Mouse (Mus musculus): ENCODE results near the gene Epb41l3. TPM values are rescaled to one million over a fixed set of nuclear protein-coding genes. Genes with fewer than 3 reads are reported as not detected.

Gene Epb41l3
- polyA plus RNA-seq, 1 experiment from 2014 or later = 174 TPM

GRCm38 (mm10) chr17:69230131-69230621 lies 154.7 kb downstream of the Epb41l3 start:
- 63% methylated on average over 6 of the region's 6 CpGs for whole genome bisulfite sequencing
- no peak overlapping the region for H3K4me2 ChIP-seq (replicated peaks; ENCODE audit: low read depth)
- H3K27ac ChIP-seq (ENCODE audit: low read depth, low read length) = no peak overlapping the region

GRCm38 (mm10) chr17:69231360-69231759 lies 155.9 kb downstream of the Epb41l3 start:
- Histone ChIP-seq H3K27me3 (replicated peaks; ENCODE audit: control insufficient read depth, insufficient read depth, low read length) (no peaks in the 10 kb centered on the region), H3K36me3 (ENCODE audit: control insufficient read depth, insufficient read depth) (0 out of 2 replicates have a peak, but pooled peaks cover 4% of the 10 kb centered on the region), H3K27ac (ENCODE audit: low read depth, low read length) (no peak overlapping the region), H3K9me3 (ENCODE audit: control insufficient read depth) (no peaks in the 10 kb centered on the region), H3K4me3 (ENCODE audit: low read depth, low read length) (no peak overlapping the region), H3K4me1 (replicated peaks; ENCODE audit: control insufficient read depth, insufficient read depth, low read length) (no peaks in the 10 kb centered on the region), H3K9ac (ENCODE audit: low read depth, low read length) (no peak overlapping the region), H3K4me2 (replicated peaks; ENCODE audit: low read depth) (no peak overlapping the region)
- no peak for TF ChIP-seq CTCF (IDR thresholded peaks at IDR 0.05; ENCODE audit: low read depth)
- no peak for ATAC-seq
- WGBS = 88% methylated on average over 5 of the region's 5 CpGs

More at GRCm38 (mm10) chr17:69230131-69230621, 154.7 kb downstream of the Epb41l3 start:
- H3K9me3 ChIP-seq (ENCODE audit: control insufficient read depth) = no peaks in the 10 kb centered on the region
- no peak overlapping the region for H3K9ac ChIP-seq (ENCODE audit: low read depth, low read length)
- TF ChIP-seq CTCF (IDR thresholded peaks at IDR 0.05; ENCODE audit: low read depth) = no peak
- H3K36me3 ChIP-seq (ENCODE audit: control insufficient read depth, insufficient read depth) = 0 out of 2 replicates have a peak, but pooled peaks cover 4% of the 10 kb centered on the region
- H3K4me3 ChIP-seq (ENCODE audit: low read depth, low read length) = no peak overlapping the region
- no peaks in the 10 kb centered on the region for H3K27me3 ChIP-seq (replicated peaks; ENCODE audit: control insufficient read depth, insufficient read depth, low read length)
- no peaks in the 10 kb centered on the region for H3K4me1 ChIP-seq (replicated peaks; ENCODE audit: control insufficient read depth, insufficient read depth, low read length)
- ATAC-seq = no peak

GRCm38 (mm10) chr17:69237172-69237571 lies 161.7 kb downstream of the Epb41l3 start:
- WGBS = 92% methylated on average over 3 of the region's 3 CpGs
- Histone ChIP-seq H3K36me3 (ENCODE audit: control insufficient read depth, insufficient read depth) (peaks cover 8% of the 10 kb centered on the region; the same call in 1 of the 2 replicates), H3K27ac (ENCODE audit: low read depth, low read length) (no peak overlapping the region), H3K9ac (ENCODE audit: low read depth, low read length) (no peak overlapping the region), H3K4me1 (replicated peaks; ENCODE audit: control insufficient read depth, insufficient read depth, low read length) (no peaks in the 10 kb centered on the region), H3K4me3 (ENCODE audit: low read depth, low read length) (no peak overlapping the region), H3K27me3 (replicated peaks; ENCODE audit: control insufficient read depth, insufficient read depth, low read length) (no peaks in the 10 kb centered on the region), H3K4me2 (replicated peaks; ENCODE audit: low read depth) (no peak overlapping the region), H3K9me3 (ENCODE audit: control insufficient read depth) (no peaks in the 10 kb centered on the region)
- TF ChIP-seq CTCF (IDR thresholded peaks at IDR 0.05; ENCODE audit: low read depth) = no peak
- no peak for ATAC-seq

- Histone ChIP-seq H3K4me2 (replicated peaks; ENCODE audit: low read depth) (no peak overlapping the region), H3K4me3 (ENCODE audit: low read depth, low read length) (no peak overlapping the region), H3K4me1 (replicated peaks; ENCODE audit: control insufficient read depth, insufficient read depth, low read length) (no peaks in the 10 kb centered on the region), H3K36me3 (ENCODE audit: control insufficient read depth, insufficient read depth) (peaks cover 22% of the 10 kb centered on the region), H3K9ac (ENCODE audit: low read depth, low read length) (no peak overlapping the region), H3K27ac (ENCODE audit: low read depth, low read length) (no peak overlapping the region), H3K27me3 (replicated peaks; ENCODE audit: control insufficient read depth, insufficient read depth, low read length) (no peaks in the 10 kb centered on the region), H3K9me3 (ENCODE audit: control insufficient read depth) (no peaks in the 10 kb centered on the region)
- TF ChIP-seq CTCF (IDR thresholded peaks at IDR 0.05; ENCODE audit: low read depth) = no peak
- 92% methylated on average over 4 of the region's 4 CpGs for WGBS
- ATAC-seq = 0 out of 2 replicates have a peak, but pooled peaks have one; percentile 31
Measured at GRCm38 (mm10) chr17:69238810-69239373, 163.4 kb downstream of the Epb41l3 start.

GRCm38 (mm10) chr17:69239423-69239822 lies 163.9 kb downstream of the Epb41l3 start:
- Histone ChIP-seq H3K27ac (ENCODE audit: low read depth, low read length) (no peak overlapping the region), H3K9ac (ENCODE audit: low read depth, low read length) (no peak overlapping the region), H3K4me2 (replicated peaks; ENCODE audit: low read depth) (no peak overlapping the region), H3K9me3 (ENCODE audit: control insufficient read depth) (no peaks in the 10 kb centered on the region), H3K4me1 (replicated peaks; ENCODE audit: control insufficient read depth, insufficient read depth, low read length) (no peaks in the 10 kb centered on the region), H3K36me3 (ENCODE audit: control insufficient read depth, insufficient read depth) (peaks cover 25% of the 10 kb centered on the region), H3K27me3 (replicated peaks; ENCODE audit: control insufficient read depth, insufficient read depth, low read length) (no peaks in the 10 kb centered on the region), H3K4me3 (ENCODE audit: low read depth, low read length) (no peak overlapping the region)
- 83% methylated on average over 6 of the region's 6 CpGs for WGBS
- no peak for TF ChIP-seq CTCF (IDR thresholded peaks at IDR 0.05; ENCODE audit: low read depth)
- ATAC-seq = no peak

- H3K4me2 ChIP-seq (replicated peaks; ENCODE audit: low read depth) = no peak overlapping the region
- peaks cover 32% of the 10 kb centered on the region for H3K36me3 ChIP-seq (ENCODE audit: control insufficient read depth, insufficient read depth)
- no peaks in the 10 kb centered on the region for H3K27me3 ChIP-seq (replicated peaks; ENCODE audit: control insufficient read depth, insufficient read depth, low read length)
- no peak for ATAC-seq
- no peak for TF ChIP-seq CTCF (IDR thresholded peaks at IDR 0.05; ENCODE audit: low read depth)
- 56% methylated on average over 9 of the region's 9 CpGs for WGBS
- no peaks in the 10 kb centered on the region for H3K9me3 ChIP-seq (ENCODE audit: control insufficient read depth)
- no peak overlapping the region for H3K27ac ChIP-seq (ENCODE audit: low read depth, low read length)
- H3K4me3 ChIP-seq (ENCODE audit: low read depth, low read length) = no peak overlapping the region
- no peak overlapping the region for H3K9ac ChIP-seq (ENCODE audit: low read depth, low read length)
- no peaks in the 10 kb centered on the region for H3K4me1 ChIP-seq (replicated peaks; ENCODE audit: control insufficient read depth, insufficient read depth, low read length)
Measured at GRCm38 (mm10) chr17:69255834-69256233, 180.4 kb downstream of the Epb41l3 start.
